Mouse (Mus musculus) forebrain, postnatal 0 days (tissue): ENCODE data around the gene Rassf5. TPM values are rescaled to one million over a fixed set of nuclear protein-coding genes. Genes with fewer than 3 reads are reported as not detected.
A peak's percentile ranks its signal among the peaks of the same experiment; 100 is the strongest.

Experiments used
- ATAC-seq: fragments of 200-750 bp; cut with Nextera tagmentation; 2 replicates; pipeline ENCODE4 v1.8.0; 2017; ENCODE audit warnings: mild to moderate bottlenecking, moderate library complexity
- DNase-seq: peaks from one replicate; pipeline ENCODE4 v3.0.0-alpha.2; 2015
- H3K27ac ChIP-seq: fragments of 300-500 bp; sonication (generic); 2 replicates; pipeline ENCODE4 v1.5.1; 2014; ENCODE audit warnings: low read depth, mild to moderate bottlenecking, antibody characterized with exemption, low read length, moderate library complexity, mixed read lengths
- H3K27me3 ChIP-seq: fragments of 300-500 bp; sonication (generic); 2 replicates; pipeline ENCODE4 v1.6.1; 2014; ENCODE audit warnings: mild to moderate bottlenecking, low read length, mixed read lengths; ENCODE audit not compliant: insufficient read depth
- H3K36me3 ChIP-seq: fragments of 300-500 bp; sonication (generic); 2 replicates; pipeline ENCODE4 v1.6.1; 2014; ENCODE audit warnings: mild to moderate bottlenecking, moderate library complexity; ENCODE audit not compliant: insufficient read depth
- H3K4me1 ChIP-seq: fragments of 300-500 bp; sonication (generic); 2 replicates; pipeline ENCODE4 v1.6.1; 2014; ENCODE audit warnings: antibody characterized with exemption; ENCODE audit not compliant: insufficient read depth
- H3K4me2 ChIP-seq: fragments of 300-500 bp; sonication (generic); 2 replicates; pipeline ENCODE4 v1.6.1; 2014; ENCODE audit warnings: low read depth, mild to moderate bottlenecking, moderate library complexity
- H3K4me3 ChIP-seq: fragments of 300-500 bp; sonication (generic); 2 replicates; pipeline ENCODE4 v1.5.1; 2014; ENCODE audit warnings: low read depth, low read length, mixed read lengths
- H3K9ac ChIP-seq: fragments of 300-500 bp; sonication (generic); 2 replicates; pipeline ENCODE4 v1.6.1; 2014; ENCODE audit warnings: mild to moderate bottlenecking
- H3K9me3 ChIP-seq: fragments of 300-500 bp; sonication (generic); 2 replicates; pipeline ENCODE4 v1.6.1; 2016; ENCODE audit warnings: low read length
- CTCF ChIP-seq: sonication (generic); IDR thresholded peaks from 2 replicates; pipeline ENCODE4 v1.5.1; 2016; ENCODE audit warnings: antibody characterized with exemption, control low read depth, low read depth
- WGBS: fragments of 180-500 bp; shearing (Covaris S2); extraction: QIAGEN DNeasy Blood & Tissue Kit; methylation state at CpG from one replicate; pipeline ENCODE4 v1.1.7; 2014; 5-methylcytosine and 5-hydroxymethylcytosine counted together
- polyA plus RNA-seq: library from polyadenylated mRNA; unstranded; fragments of >200 nt; fragmentation: Nextera tagmentation; extraction: Ambion mirVana; gene quantifications from 2 replicates; pipeline ENCODE4 v1.2.1, GENCODE M21; 2015
- total RNA-seq: library from RNA; depleted of rRNA; stranded (reverse); fragments of >200 nt; gene quantifications from 2 replicates; pipeline ENCODE4 v1.2.3, GENCODE M21; 2014

Gene Rassf5
- total and polyA plus RNA-seq, 2 experiments from 2014 or later = 2.7 to 6.7 TPM

DNA sequence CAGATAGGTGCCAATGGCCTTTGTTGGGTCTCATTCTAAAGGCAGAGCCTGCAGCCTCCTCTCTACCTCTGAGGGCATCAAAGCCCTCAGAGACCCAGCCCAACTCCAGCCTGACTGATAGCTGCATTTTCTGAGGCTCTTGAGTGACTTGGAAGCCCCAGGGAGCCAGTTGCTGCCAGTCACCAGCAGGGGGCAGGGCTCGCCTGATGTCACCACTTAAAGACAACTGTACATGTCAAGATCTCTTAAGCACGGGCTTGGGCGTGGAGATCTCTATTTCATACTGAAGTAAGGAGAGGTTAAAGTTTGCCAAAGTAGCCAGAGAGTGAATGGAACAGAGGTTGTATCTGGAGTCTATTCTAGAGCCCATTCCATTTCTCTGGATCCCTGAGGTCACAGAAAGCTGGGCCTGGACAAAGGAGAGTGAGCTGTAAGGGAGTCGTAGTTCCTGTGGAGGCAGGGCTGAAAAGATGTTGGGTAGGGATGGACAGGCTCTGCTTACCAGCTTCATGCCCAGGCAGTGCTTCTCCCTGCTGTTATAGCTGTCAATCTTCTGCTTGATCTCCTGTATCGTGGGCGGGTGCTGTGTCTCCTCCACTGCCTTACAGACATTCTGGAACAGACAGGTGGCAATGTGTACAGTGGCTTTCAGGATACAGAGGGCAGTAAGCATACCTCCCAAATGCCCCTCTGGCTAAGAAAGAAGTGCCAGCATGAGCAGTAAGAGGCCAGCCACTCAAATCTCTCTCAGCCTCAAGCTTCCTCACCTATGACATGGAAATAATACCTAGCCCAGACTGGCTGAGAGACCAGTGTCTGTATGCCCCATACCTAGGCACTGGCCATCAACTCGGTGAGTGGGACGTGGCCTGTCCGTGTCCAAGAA lies 63.2 kb downstream of the Rassf5 start:
- peaks cover 31% of the 10 kb centered on the region for H3K36me3 ChIP-seq
- peak; percentile 75 for ATAC-seq

DNA sequence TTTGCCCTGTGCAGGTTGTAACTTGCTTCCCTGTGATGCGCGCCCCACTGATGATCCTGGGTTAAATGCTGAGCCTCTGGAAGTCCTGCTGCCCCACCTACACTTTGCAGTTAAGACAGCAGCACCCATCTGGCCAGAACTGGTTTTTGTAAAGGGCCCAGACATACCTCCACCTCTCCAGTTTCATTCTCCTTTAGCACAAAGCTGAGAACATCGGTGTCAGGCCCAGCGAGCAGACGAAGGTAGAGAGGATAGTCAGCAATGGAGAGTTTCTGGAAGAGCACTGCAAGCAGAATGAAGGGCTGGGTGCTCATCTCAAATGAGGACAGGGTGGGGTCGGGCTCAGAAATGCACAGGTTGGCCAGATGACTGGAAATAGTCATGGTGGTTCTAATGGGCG lies 64.7 kb downstream of the Rassf5 start:
- H3K27ac ChIP-seq = no peak overlapping the region
- no peak overlapping the region for H3K4me3 ChIP-seq
- H3K4me2 ChIP-seq = no peak overlapping the region
- WGBS = 97% methylated on average over 7 of the region's 7 CpGs
- no peak for ATAC-seq
- DNase-seq = no peak
- no peaks in the 10 kb centered on the region for H3K27me3 ChIP-seq
- no peak for TF ChIP-seq CTCF
- H3K9ac ChIP-seq = no peak overlapping the region
- peaks cover 46% of the 10 kb centered on the region for H3K36me3 ChIP-seq
- no peaks in the 10 kb centered on the region for H3K4me1 ChIP-seq
- no peaks in the 10 kb centered on the region for H3K9me3 ChIP-seq

More for the DNA sequence above, 63.2 kb downstream of the Rassf5 start:
- H3K9me3 ChIP-seq = no peaks in the 10 kb centered on the region
- peak; percentile 91 for TF ChIP-seq CTCF
- no peak overlapping the region for H3K27ac ChIP-seq
- H3K27me3 ChIP-seq = no peaks in the 10 kb centered on the region
- DNase-seq = peak; percentile 87
- H3K9ac ChIP-seq = no peak overlapping the region
- no peaks in the 10 kb centered on the region for H3K4me1 ChIP-seq
- H3K4me3 ChIP-seq = no peak overlapping the region
- 60% methylated on average over 9 of the region's 9 CpGs for WGBS
- H3K4me2 ChIP-seq = no peak overlapping the region

DNA sequence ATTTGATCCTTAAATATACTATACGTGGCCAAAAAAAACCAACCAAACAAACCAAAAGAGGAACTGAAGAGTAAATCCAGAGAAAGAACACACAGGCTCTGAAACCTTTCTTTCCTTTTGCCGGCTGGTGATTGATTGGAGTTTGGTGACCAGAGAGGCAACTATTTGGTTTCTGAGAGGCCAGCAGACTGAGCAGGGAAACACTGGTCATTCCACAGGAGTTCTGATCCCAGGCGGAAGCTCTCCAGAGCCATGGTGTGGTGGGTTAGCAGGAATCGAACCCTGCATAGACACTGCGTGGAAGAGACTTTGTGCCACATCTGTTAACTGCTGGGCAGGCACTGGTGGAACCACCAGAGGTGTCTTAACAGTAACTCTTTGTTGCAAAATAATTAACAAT lies 67.0 kb downstream of the Rassf5 start:
- Histone ChIP-seq H3K36me3 (peaks cover 63% of the 10 kb centered on the region), H3K4me1 (no peaks in the 10 kb centered on the region), H3K9me3 (no peaks in the 10 kb centered on the region), H3K4me3 (no peak overlapping the region), H3K27ac (no peak overlapping the region), H3K27me3 (no peaks in the 10 kb centered on the region), H3K4me2 (no peak overlapping the region), H3K9ac (no peak overlapping the region)
- WGBS = 93% methylated on average over 5 of the region's 5 CpGs
- no peak for TF ChIP-seq CTCF
- ATAC-seq = no peak
- no peak for DNase-seq

DNA sequence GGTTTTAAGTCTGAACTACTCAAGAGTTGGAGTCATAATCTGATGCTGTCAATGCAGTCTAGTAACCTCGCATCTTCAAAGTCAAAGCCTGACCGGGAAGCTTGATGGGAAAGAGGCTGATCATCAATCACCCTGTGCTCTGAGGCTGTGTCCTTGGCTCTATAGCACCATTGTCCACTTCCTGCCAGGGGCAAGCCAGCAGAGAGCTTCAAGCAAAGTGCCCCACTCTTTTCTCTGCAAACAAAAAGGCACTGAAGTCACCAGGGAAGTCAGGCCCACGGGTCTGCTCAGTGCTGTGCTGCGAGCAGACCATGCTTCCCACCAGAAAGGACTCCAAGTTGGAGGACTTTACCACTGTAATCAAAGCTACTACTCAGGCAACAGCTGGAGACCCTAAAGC lies 67.8 kb downstream of the Rassf5 start:
- no peak for TF ChIP-seq CTCF
- H3K4me3 ChIP-seq = no peak overlapping the region
- H3K4me2 ChIP-seq = no peak overlapping the region
- H3K9me3 ChIP-seq = no peaks in the 10 kb centered on the region
- DNase-seq = no peak
- H3K4me1 ChIP-seq = no peaks in the 10 kb centered on the region
- H3K36me3 ChIP-seq = peaks cover 70% of the 10 kb centered on the region
- H3K27ac ChIP-seq = no peak overlapping the region
- H3K9ac ChIP-seq = no peak overlapping the region
- 85% methylated on average over 4 of the region's 4 CpGs for WGBS
- no peaks in the 10 kb centered on the region for H3K27me3 ChIP-seq
- no peak for ATAC-seq

DNA sequence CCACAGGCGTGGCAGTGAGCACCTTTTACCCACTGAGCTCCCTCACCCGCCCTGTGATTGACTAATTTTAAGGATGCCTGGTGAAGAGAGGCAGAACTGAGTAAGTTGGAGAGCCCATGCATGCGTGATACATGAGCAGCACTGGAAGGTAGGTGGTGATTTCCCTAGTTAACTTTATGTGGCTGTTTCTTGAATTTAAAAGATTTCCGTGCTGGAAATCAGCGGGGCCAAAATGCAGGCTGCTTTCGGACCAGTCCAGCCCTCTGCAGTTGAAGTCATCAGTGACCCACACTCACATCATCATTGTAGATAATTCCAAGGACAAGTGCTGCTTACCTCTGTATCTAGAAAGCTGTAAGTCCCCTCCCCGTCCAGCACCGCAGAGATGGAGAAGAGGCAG lies 69.2 kb downstream of the Rassf5 start:
- H3K9ac ChIP-seq = no peak overlapping the region
- no peak overlapping the region for H3K27ac ChIP-seq
- no peak overlapping the region for H3K4me2 ChIP-seq
- WGBS = 98% methylated on average over 8 of the region's 8 CpGs
- peaks cover 81% of the 10 kb centered on the region for H3K36me3 ChIP-seq
- TF ChIP-seq CTCF = no peak
- no peaks in the 10 kb centered on the region for H3K4me1 ChIP-seq
- no peaks in the 10 kb centered on the region for H3K9me3 ChIP-seq
- ATAC-seq (no peak), DNase-seq (no peak)
- no peak overlapping the region for H3K4me3 ChIP-seq
- H3K27me3 ChIP-seq = no peaks in the 10 kb centered on the region

DNA sequence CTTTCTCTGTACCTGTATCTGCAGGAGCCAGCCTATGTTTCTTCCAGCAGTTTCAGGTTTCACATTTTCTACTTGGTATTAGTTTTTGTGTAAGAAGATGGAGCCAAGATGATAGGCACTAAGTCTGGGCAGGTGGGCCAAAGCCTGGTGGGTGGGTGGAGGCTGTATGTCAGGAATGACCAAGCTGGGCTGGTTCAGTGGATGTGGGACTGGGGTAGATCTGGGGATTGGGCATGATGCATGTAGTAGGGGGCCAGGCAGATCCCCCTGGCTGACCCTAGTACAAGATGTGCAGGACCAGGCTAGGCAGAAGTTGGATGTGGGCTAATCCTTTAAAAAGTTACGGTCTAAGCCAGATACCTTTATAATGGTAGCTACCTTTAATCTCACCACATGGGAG lies 69.9 kb downstream of the Rassf5 start:
- ATAC-seq (no peak), DNase-seq (no peak)
- Histone ChIP-seq H3K27me3 (no peaks in the 10 kb centered on the region), H3K4me3 (no peak overlapping the region), H3K4me2 (no peak overlapping the region), H3K4me1 (no peaks in the 10 kb centered on the region), H3K9me3 (no peaks in the 10 kb centered on the region), H3K27ac (no peak overlapping the region), H3K36me3 (peaks cover 79% of the 10 kb centered on the region), H3K9ac (no peak overlapping the region)
- TF ChIP-seq CTCF = no peak
- WGBS = 100% methylated on average over 1 of the region's 1 CpGs

DNA sequence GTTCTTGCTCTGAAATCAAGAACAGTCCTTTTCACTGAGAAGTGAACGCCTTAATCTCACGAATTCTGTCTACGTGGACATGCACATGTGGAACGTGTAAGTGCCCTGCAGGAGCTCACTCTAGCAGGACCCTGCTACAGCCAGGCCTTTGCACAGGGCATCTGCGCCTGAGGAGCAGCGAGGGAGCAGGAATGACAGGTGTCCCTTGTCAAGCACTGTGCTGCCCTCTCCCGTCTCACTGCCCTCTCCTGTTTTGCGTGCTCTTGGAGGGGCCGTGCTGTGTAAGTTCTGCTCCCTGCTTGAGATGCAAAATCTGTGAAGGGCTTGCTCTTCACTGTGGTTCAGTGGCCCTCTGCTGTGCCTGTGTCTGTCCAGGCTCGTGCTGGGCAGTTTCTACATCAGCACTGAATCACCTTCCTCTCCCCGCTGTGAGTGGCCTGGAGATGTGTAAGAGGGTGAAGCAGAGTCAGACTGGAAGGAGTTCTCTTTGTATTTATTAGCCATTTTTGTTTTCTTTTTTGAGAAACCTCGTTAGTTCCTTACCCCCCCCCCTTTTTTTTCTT lies 70.7 kb downstream of the Rassf5 start:
- no peak for TF ChIP-seq CTCF
- no peak for ATAC-seq
- Histone ChIP-seq H3K9ac (no peak overlapping the region), H3K9me3 (no peaks in the 10 kb centered on the region), H3K4me2 (no peak overlapping the region), H3K36me3 (peaks cover 81% of the 10 kb centered on the region), H3K4me3 (no peak overlapping the region), H3K27me3 (no peaks in the 10 kb centered on the region), H3K27ac (no peak overlapping the region), H3K4me1 (no peaks in the 10 kb centered on the region)
- no peak for DNase-seq
- 86% methylated on average over 12 of the region's 12 CpGs for WGBS
